Comparison of ENCODE assay signal across 8 mouse cellular contexts in the genomic region with DNA sequence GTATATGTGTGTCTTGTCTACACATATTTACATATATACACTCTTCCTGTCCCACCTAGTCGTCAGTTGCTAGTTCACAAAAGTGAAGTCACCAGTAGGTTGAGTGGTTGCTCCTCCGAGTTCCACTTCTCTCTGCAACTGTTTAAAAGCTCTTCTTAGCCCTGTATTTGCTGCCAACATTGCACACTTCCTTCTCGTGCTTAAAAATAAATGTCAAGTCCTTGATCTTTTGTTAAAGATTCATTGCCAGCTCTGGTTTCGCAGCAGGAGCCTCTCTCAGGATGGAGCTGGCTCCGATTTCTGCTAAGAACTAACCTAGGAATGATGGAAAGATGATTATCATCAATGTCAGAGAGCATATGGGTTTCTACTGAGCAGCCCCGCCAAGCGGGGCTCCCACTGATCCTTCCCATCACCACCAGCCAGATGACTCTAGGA. TPM values are rescaled to one million over a fixed set of nuclear protein-coding genes. Genes with fewer than 3 reads are reported as not detected.
DNase-seq lines count a peak whose midpoint lies in the region; ATAC-seq lines count a peak whose summit lies in the region.

No protein-coding gene starts in this region.

- H3K4me2 ChIP-seq in midbrain, embryonic 16.5 days (ENCODE audit: low read length), result no peak overlapping the region

- peak; percentile 14 for DNase-seq in layer of hippocampus, adult 9-11 months
- no peak for DNase-seq in layer of hippocampus, postnatal 36 days
- peak; percentile 11 for DNase-seq in adrenal gland, postnatal 25 days
- DNase-seq in gastrocnemius, postnatal 25 days, result no peak
- DNase-seq in gastrocnemius, postnatal 14 days, result no peak
- DNase-seq in urinary bladder, postnatal 4 days (ENCODE audit: low spot score in 2 of 2), result no peak

- H3K36me3 ChIP-seq in midbrain, embryonic 16.5 days (ENCODE audit: control insufficient read depth, insufficient read depth, low read length), result no peaks in the 10 kb centered on the region

- 37% methylated on average over 7 of the region's 7 CpGs for WGBS in midbrain, embryonic 16.5 days

- H3K4me1 ChIP-seq in midbrain, embryonic 16.5 days (ENCODE audit: control insufficient read depth, insufficient read depth, low read length), result peaks cover 28% of the 10 kb centered on the region

- peak; percentile 25; the same call in 1 of the 2 replicates for ATAC-seq in common myeloid progenitor, adult 5-6 weeks (replicated peaks; ENCODE audit: low read depth, poor library complexity, severe bottlenecking)
- ATAC-seq in midbrain, embryonic 16.5 days, result no peak

- intact Hi-C loops in gastrocnemius, postnatal 14 days (cut with DNase I; ENCODE audit: low total_unique reads), result no loop called here

- H3K4me3 ChIP-seq in midbrain, embryonic 16.5 days (ENCODE audit: low read depth, low read length), result no peak overlapping the region

- H3K27me3 ChIP-seq in midbrain, embryonic 16.5 days (ENCODE audit: control insufficient read depth, insufficient read depth, low read depth, low read length), result no peaks in the 10 kb centered on the region

- H3K27ac ChIP-seq in midbrain, embryonic 16.5 days (ENCODE audit: low read length), result peak overlapping the region; percentile 67

- H3K9ac ChIP-seq in midbrain, embryonic 16.5 days (ENCODE audit: low read depth, low read length), result no peak overlapping the region

- no peaks in the 10 kb centered on the region for H3K9me3 ChIP-seq in midbrain, embryonic 16.5 days (replicated peaks; ENCODE audit: control insufficient read depth, low read length, poor library complexity, severe bottlenecking)

RNA-seq across cellular contexts. Expression of a gene that starts 43.7 kb away (rescaled TPM):
- total RNA-seq in layer of hippocampus, postnatal 36 days (2021), result 10 to 100 TPM; 29.7 to 34.3 TPM
- total RNA-seq in adrenal gland, postnatal 25 days (2021), result 31.9 and 38.1 TPM in 2 replicates
- total RNA-seq in common myeloid progenitor, adult 5-6 weeks (2017), result 19.4 and 24.4 TPM in 2 replicates
- 19.6 and 21.5 TPM in 2 replicates for polyA plus RNA-seq in midbrain, embryonic 16.5 days (2015; fragmentation: Nextera tagmentation; extraction: Ambion mirVana)
- 10 to 100 TPM; 11.4 to 12.1 TPM for total RNA-seq in gastrocnemius, postnatal 25 days (2021)
- total RNA-seq in gastrocnemius, postnatal 14 days (2021), result 10 to 100 TPM; 11.8 to 12.1 TPM

Comparison
In these comparisons a context has a peak if more than half of its experiments do, and no peak if none do; other contexts are left out.
1. DNase-seq: peak in layer of hippocampus, adult 9-11 months (single experiment) and adrenal gland, postnatal 25 days (single experiment); none in layer of hippocampus, postnatal 36 days (0 of 2), gastrocnemius, postnatal 25 days (single experiment), gastrocnemius, postnatal 14 days (single experiment) and urinary bladder, postnatal 4 days (0 of 2).